Mouse (Mus musculus) kidney, adult 2 months (tissue): ENCODE data around the gene Trim60. TPM values are rescaled to one million over a fixed set of nuclear protein-coding genes. Genes with fewer than 3 reads are reported as not detected.

Experiments used
- DNase-seq: peaks from one replicate; pipeline ENCODE4 v3.0.0; 2021
- H3K27ac ChIP-seq: fragments of 200-500 bp; 2 replicates; pipeline ENCODE4 v1.5.1; 2012; ENCODE audit warnings: low read depth, low read length, control low read depth, inconsistent platforms; ENCODE audit not compliant: insufficient read depth
- H3K27me3 ChIP-seq: fragments of 200-500 bp; replicated peaks from 2 replicates; pipeline ENCODE4 v1.6.1; 2012; ENCODE audit warnings: mild to moderate bottlenecking, moderate library complexity, low read length, inconsistent platforms; ENCODE audit not compliant: control insufficient read depth, insufficient read depth
- H3K36me3 ChIP-seq: fragments of 200-500 bp; 2 replicates; pipeline ENCODE4 v1.6.1; 2012; ENCODE audit warnings: mild to moderate bottlenecking, moderate library complexity, low read length, inconsistent platforms; ENCODE audit not compliant: control insufficient read depth, insufficient read depth
- H3K4me1 ChIP-seq: fragments of 200-500 bp; 2 replicates; pipeline ENCODE4 v1.6.1; 2011; ENCODE audit warnings: low read length; ENCODE audit not compliant: control insufficient read depth, insufficient read depth
- H3K4me3 ChIP-seq: fragments of 200-500 bp; 2 replicates; pipeline ENCODE4 v1.5.1; 2011; ENCODE audit warnings: mild to moderate bottlenecking, low read depth, low read length, control low read depth; ENCODE audit not compliant: insufficient read depth
- CTCF ChIP-seq: fragments of 200-500 bp; conservative IDR thresholded peaks from 2 replicates; pipeline ENCODE4 v1.5.1; 2011; ENCODE audit warnings: low read depth, mild to moderate bottlenecking, control low read depth, low read length, moderate library complexity, mixed read lengths; ENCODE audit not compliant: insufficient read depth, insufficient read length
- POLR2A ChIP-seq: fragments of 200-500 bp; IDR thresholded peaks from one replicate; pipeline ENCODE4 v1.6.1; 2011; ENCODE audit warnings: low read depth, low read length, control low read depth
- WGBS: fragments of 180-500 bp; shearing (Covaris S2); methylation state at CpG from one replicate; pipeline ENCODE4 v1.1.7; 2018; 5-methylcytosine and 5-hydroxymethylcytosine counted together
- polyA plus RNA-seq: library from polyadenylated mRNA; depleted of rRNA; stranded (reverse); fragments of >200 nt; gene quantifications from 2 replicates; pipeline ENCODE4 v1.2.3, GENCODE M21; 2012; rRNA removed

Trim60 gene
- polyA plus RNA-seq, 1 experiment = 0.41 TPM

- TF ChIP-seq POLR2A (no peak), CTCF (no peak)
- H3K36me3 ChIP-seq = no peaks in the 10 kb centered on the region
- 86% methylated on average over 4 of the region's 4 CpGs for WGBS
- no peak within 1 kb of the TSS for H3K27ac ChIP-seq
- H3K27me3 ChIP-seq = no peaks in the 10 kb centered on the region
- no peak for DNase-seq
- no peak within 1 kb of the TSS for H3K4me3 ChIP-seq
- no peaks in the 10 kb centered on the region for H3K4me1 ChIP-seq
These were observed 30.7 kb downstream of the Trim60 start, which contains the start of gene Trim75 for GRCm38 (mm10) chr8:64987731-64988130. Gene Trim75, minus strand, starts transcription at chr8:64987831.

- no peak for TF ChIP-seq CTCF
- TF ChIP-seq POLR2A = no peak
- no peaks in the 10 kb centered on the region for H3K36me3 ChIP-seq
- no peaks in the 10 kb centered on the region for H3K27me3 ChIP-seq
- DNase-seq = no peak
- no peak overlapping the region for H3K4me3 ChIP-seq
- H3K27ac ChIP-seq = no peak overlapping the region
- no peaks in the 10 kb centered on the region for H3K4me1 ChIP-seq
- 74% methylated on average over 20 of the region's 20 CpGs for WGBS
These were observed 35.1 kb downstream of the Trim60 start for GRCm38 (mm10) chr8:64983150-64983897.

- no peak for DNase-seq
- Histone ChIP-seq H3K4me3 (no peak overlapping the region), H3K4me1 (no peaks in the 10 kb centered on the region), H3K27ac (no peak overlapping the region), H3K27me3 (no peaks in the 10 kb centered on the region), H3K36me3 (peaks cover 7% of the 10 kb centered on the region)
- TF ChIP-seq CTCF (no peak), POLR2A (no peak)
These were observed 55.5 kb downstream of the Trim60 start for GRCm38 (mm10) chr8:64962836-64963235.

- H3K4me3 ChIP-seq = no peak overlapping the region
- WGBS = 77% methylated on average over 9 of the region's 9 CpGs
- TF ChIP-seq POLR2A = no peak
- no peak for TF ChIP-seq CTCF
These were observed 59.4 kb downstream of the Trim60 start for GRCm38 (mm10) chr8:64959025-64959424.

GRCm38 (mm10) chr8:64952101-64952500 is 66.3 kb downstream of the Trim60 start:
- WGBS = 96% methylated on average over 6 of the region's 6 CpGs
- Histone ChIP-seq H3K27ac (no peak overlapping the region), H3K4me3 (no peak overlapping the region), H3K36me3 (no peaks in the 10 kb centered on the region), H3K4me1 (no peaks in the 10 kb centered on the region), H3K27me3 (no peaks in the 10 kb centered on the region)
- no peak for DNase-seq
- TF ChIP-seq POLR2A = no peak
- no peak for TF ChIP-seq CTCF

More at GRCm38 (mm10) chr8:64959025-64959424, 59.4 kb downstream of the Trim60 start:
- Histone ChIP-seq H3K27ac (no peak overlapping the region), H3K4me1 (no peaks in the 10 kb centered on the region), H3K36me3 (peaks cover 5% of the 10 kb centered on the region), H3K27me3 (no peaks in the 10 kb centered on the region)
- DNase-seq = no peak

Other genes starting within 250 kb of the Trim60 start
- 14.0 and 15.6 TPM in 2 replicates for gene Klhl2, start 168.6 kb downstream of the Trim60 start, polyA plus RNA-seq
- 82.6 and 83.5 TPM in 2 replicates for gene Tmem192, start 71.4 kb downstream of the Trim60 start, polyA plus RNA-seq
- 0.03 and 0.10 TPM in 2 replicates for gene Trim75, start 30.8 kb downstream of the Trim60 start, polyA plus RNA-seq
- gene Trim61, start 61 bp downstream of the Trim60 start, polyA plus RNA-seq = 0.37 and 0.69 TPM in 2 replicates
- gene Apela, start 18.8 kb upstream of the Trim60 start, polyA plus RNA-seq = 79.9 and 119 TPM in 2 replicates
- not detected in 2 replicates for gene Gm10663, start 56.4 kb upstream of the Trim60 start, polyA plus RNA-seq
- gene BC030870, start 111.0 kb upstream of the Trim60 start, polyA plus RNA-seq = 0.08 TPM in 1 of 2 replicates, not detected in the other